Mouse (Mus musculus) frontal cortex, adult (tissue): Measurements from ENCODE around the gene Syngap1.
"Not testable (repeated sequence)": the region's sequence is repeated elsewhere in the genome, so short reads cannot be mapped to it uniquely, and the experiment has no call there.

Experiments used
- ATAC-seq: cut with Nextera tagmentation; 2 replicates; pipeline ENCODE4 v1.9.2; 2017; ENCODE audit warnings: mild to moderate bottlenecking, moderate library complexity, mixed read lengths; ENCODE audit not compliant: low TSS enrichment

The Syngap1 gene

GRCm38 (mm10) chr17:26941031-26941789 lies at the start of gene Syngap1:
Syngap1 (plus strand) TSS chr17:26941253.
- no peak for ATAC-seq

DNA sequence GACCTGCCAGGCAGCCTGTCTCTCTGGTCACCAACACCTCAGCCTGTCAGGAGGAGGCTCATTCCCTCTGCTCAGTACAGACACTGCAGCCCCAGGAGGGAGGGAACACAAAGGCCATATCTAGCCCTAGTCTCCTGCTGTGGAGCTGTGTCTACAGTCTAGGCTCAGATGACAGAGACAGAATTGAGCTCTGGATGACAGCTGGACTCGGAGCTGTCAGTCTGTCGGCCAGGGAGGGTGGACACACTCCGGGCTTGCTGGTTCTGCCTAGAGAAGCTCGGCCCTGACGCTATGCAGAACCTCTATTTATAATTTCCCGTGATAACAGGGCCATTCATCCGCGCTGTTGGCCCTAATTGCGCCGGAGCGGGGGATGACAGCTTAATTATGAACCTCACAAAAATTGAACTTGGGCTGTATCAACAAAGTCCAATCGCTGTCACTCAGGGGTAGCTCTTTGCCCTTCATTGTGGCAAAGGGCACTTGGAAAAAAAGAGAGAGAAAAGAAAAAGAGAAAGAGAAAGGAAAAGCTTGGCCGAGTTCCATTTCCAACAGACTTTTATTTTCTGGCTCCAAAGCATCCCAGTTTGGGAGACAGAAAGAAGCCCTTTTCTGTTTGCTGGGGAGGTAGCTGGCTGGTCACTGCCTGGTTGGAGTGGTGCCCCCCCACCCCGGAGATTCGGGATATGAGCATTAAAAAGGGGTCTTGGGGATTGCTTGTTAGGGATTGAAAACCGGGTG lies 48.2 kb upstream of the Syngap1 start:
- peak; percentile 31; the same call in 1 of the 2 replicates for ATAC-seq

- ATAC-seq, result no peak
These were observed 47.6 kb upstream of the Syngap1 start for GRCm38 (mm10) chr17:26893492-26893891.

GRCm38 (mm10) chr17:26894342-26894741 lies 46.7 kb upstream of the Syngap1 start:
- ATAC-seq, result peak; percentile 67

GRCm38 (mm10) chr17:26895578-26895977 lies 45.5 kb upstream of the Syngap1 start:
- no peak for ATAC-seq

DNA sequence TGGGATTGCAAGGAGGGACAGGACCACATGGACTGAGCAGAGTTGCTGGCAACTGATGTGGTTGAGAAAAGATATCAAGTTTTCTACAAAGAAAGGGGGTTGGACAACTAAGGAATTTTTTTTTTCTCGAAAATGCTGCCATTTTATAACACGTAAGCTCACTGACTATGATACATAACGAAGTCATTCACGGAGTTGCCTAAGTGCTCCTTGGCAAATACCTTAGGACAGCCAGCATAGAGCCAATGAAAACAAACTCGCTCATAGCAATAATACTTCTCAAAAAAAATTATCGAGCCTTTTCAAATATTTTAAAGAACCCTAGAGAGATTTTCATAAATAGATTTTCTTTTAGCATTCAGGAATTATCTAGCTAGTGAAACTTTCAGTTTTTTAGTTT lies 40.1 kb upstream of the Syngap1 start:
- no peak for ATAC-seq

GRCm38 (mm10) chr17:26904320-26904719 lies 36.7 kb upstream of the Syngap1 start:
- no peak for ATAC-seq

DNA sequence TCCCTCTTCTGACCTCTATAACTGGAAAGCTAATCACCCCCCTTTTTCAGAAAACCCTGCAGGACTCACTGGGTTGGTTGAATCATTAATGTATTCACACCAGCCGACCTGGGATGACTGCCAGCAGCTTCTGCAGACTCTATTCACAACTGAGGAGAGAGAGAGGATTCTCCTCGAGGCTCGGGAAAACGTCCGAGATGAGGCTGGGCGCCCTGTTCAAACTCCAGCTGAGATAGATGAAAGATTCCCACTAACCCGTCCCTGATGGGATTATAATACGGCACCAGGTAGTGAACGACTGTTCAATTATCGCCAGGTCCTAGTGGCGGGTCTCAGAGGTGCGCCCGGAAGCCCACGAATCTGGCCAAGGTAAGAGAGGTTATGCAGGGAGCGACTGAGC lies 33.5 kb upstream of the Syngap1 start:
- ATAC-seq, result not testable (repeated sequence)

- no peak for ATAC-seq
These were observed 25.8 kb upstream of the Syngap1 start for GRCm38 (mm10) chr17:26915248-26915647.

DNA sequence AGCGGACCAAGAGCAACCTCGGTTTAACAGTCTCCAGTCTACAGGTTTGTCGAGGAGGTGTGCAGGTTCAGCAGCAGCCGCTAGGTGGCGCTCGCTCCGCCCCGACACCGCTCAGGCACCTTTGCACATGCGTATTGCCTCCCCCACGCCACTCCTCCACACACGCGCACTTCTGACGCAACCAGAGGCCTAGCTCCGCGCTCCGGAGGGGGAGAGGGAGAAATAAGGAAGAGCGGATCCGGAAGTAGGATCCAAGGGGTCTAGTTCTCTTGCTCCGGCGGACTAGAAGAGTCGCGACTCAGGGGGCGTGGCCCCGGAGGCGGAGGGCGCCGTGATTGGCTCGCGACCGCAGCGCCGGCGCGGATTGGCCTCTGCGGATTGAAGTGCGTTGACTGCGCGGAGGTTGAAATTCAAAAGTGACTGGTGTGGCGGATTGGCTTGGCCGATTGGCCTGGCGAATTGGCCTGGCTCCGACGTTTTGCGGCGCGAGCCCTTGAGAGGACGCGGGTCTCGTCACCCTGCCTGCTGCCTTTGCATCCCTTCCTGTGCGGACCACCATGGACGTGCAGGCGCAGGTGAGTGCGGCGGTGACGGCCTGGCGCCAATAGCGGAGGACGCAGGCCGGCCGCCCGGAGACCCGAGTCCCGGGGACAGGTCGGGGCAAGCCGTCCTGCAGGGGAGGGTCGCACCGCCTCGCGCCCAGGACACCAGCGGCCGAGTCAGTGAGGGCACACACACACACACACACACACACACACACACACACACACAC lies 24.2 kb upstream of the Syngap1 start, which contains the start of gene Kifc5b:
TSS of gene Kifc5b (plus strand) at position 381 of the 772 bp plus-strand sequence.
- peak; percentile 100 for ATAC-seq

- ATAC-seq, result not testable (repeated sequence)
These were observed 23.5 kb upstream of the Syngap1 start for GRCm38 (mm10) chr17:26917560-26917959.

- ATAC-seq, result no peak
These were observed 22.7 kb upstream of the Syngap1 start for GRCm38 (mm10) chr17:26918343-26918742.

GRCm38 (mm10) chr17:26919516-26919915 lies 21.5 kb upstream of the Syngap1 start:
- not testable (repeated sequence) for ATAC-seq

- not testable (repeated sequence) for ATAC-seq
These were observed 18.7 kb upstream of the Syngap1 start for GRCm38 (mm10) chr17:26922368-26922767.

- ATAC-seq, result not testable (repeated sequence)
These were observed 15.6 kb upstream of the Syngap1 start for GRCm38 (mm10) chr17:26925414-26925813.

- ATAC-seq, result 0 out of 2 replicates have a peak, but pooled peaks have one; percentile 36
These were observed 9.3 kb upstream of the Syngap1 start for GRCm38 (mm10) chr17:26931795-26932194.

- peak; percentile 74 for ATAC-seq
These were observed 8.1 kb upstream of the Syngap1 start, which contains the start of gene Phf1 for GRCm38 (mm10) chr17:26932839-26933398. Phf1 (plus strand) TSS chr17:26933052.

- no peak for ATAC-seq
These were observed 7.6 kb upstream of the Syngap1 start for GRCm38 (mm10) chr17:26933419-26933818.

- no peak for ATAC-seq
These were observed 6.9 kb upstream of the Syngap1 start for GRCm38 (mm10) chr17:26933885-26934827.

DNA sequence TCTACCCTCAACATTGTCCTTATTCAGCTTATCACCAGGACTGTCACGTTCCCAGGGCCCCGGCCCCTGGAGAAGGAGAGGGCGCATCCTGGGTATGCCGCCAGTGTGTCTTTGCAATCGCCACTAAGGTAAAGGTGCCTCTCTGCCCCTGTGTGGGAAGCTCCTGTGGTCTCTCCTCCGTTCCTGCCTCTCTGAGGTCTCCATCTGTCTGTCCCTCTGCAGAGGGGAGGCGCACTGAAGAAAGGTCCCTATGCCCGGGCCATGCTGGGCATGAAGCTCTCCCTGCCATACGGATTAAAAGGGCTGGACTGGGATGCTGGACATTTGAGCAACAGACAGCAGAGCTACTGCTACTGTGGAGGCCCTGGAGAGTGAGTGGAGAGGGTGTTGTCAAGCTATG lies 6.0 kb upstream of the Syngap1 start:
- ATAC-seq, result no peak
